Mouse (Mus musculus) adrenal gland, postnatal 4 days (tissue): ENCODE results near the gene Atf4. TPM values are rescaled to one million over a fixed set of nuclear protein-coding genes. Genes with fewer than 3 reads are reported as not detected.
A peak's percentile ranks its signal among the peaks of the same experiment; 100 is the strongest.

Experiments
- DNase-seq, 2 experiments: peaks; one replicate each; pipeline ENCODE4 v3.0.0; 2021 to 2022; ENCODE audit warnings: low spot score in 2 of 2, mixed read lengths in 2 of 2
- total RNA-seq, 2 experiments: library from RNA; stranded (reverse); gene quantifications; 2 replicates each; pipeline ENCODE4 v1.2.3; 2021

The Atf4 gene
- total RNA-seq, 2 experiments from 2014 or later = 145 to 157 TPM

- DNase-seq = no peak
These were observed 6.4 kb upstream of the Atf4 start for GRCm38 (mm10) chr15:80248596-80248995.

- DNase-seq = no peak
These were observed 5.3 kb upstream of the Atf4 start for GRCm38 (mm10) chr15:80249672-80250071.

- DNase-seq = no peak
These were observed 4.4 kb upstream of the Atf4 start for GRCm38 (mm10) chr15:80250586-80250985.

GRCm38 (mm10) chr15:80253530-80253929 lies 1.5 kb upstream of the Atf4 start:
- no peak for DNase-seq

- no peak for DNase-seq
These were observed 777 bp upstream of the Atf4 start for GRCm38 (mm10) chr15:80254207-80254606.

GRCm38 (mm10) chr15:80255646-80256121 lies 700 bp downstream of the Atf4 start:
- peak; percentile 75 to 80 for DNase-seq

- no peak for DNase-seq
These were observed 1.3 kb downstream of the Atf4 start for GRCm38 (mm10) chr15:80256242-80256641.

GRCm38 (mm10) chr15:80256656-80257601 lies 1.9 kb downstream of the Atf4 start:
- no peak for DNase-seq

- no peak for DNase-seq
These were observed 2.7 kb downstream of the Atf4 start for GRCm38 (mm10) chr15:80257602-80258239.

GRCm38 (mm10) chr15:80258240-80259170 lies 3.5 kb downstream of the Atf4 start:
- DNase-seq = no peak

GRCm38 (mm10) chr15:80259406-80260045 lies 4.5 kb downstream of the Atf4 start:
- no peak for DNase-seq

- DNase-seq = peak; percentile 60 to 78
These were observed 5.7 kb downstream of the Atf4 start for GRCm38 (mm10) chr15:80260677-80261076.

GRCm38 (mm10) chr15:80261100-80261499 lies 6.1 kb downstream of the Atf4 start:
- no peak for DNase-seq

GRCm38 (mm10) chr15:80263610-80264575 lies 8.9 kb downstream of the Atf4 start, which contains the start of gene Rps19bp1:
Gene Rps19bp1, minus strand, starts transcription at chr15:80264315.
- peak; percentile 65 to 78 for DNase-seq

GRCm38 (mm10) chr15:80266281-80266680 lies 11.3 kb downstream of the Atf4 start:
- DNase-seq = peak in 1 of 2 experiments; percentile 57

- DNase-seq = no peak
These were observed 16.9 kb downstream of the Atf4 start for GRCm38 (mm10) chr15:80271858-80272396.

- no peak for DNase-seq
These were observed 22.1 kb downstream of the Atf4 start for GRCm38 (mm10) chr15:80277107-80277506.

GRCm38 (mm10) chr15:80277625-80278024 lies 22.6 kb downstream of the Atf4 start:
- DNase-seq = no peak
